Mouse (Mus musculus) adrenal gland, adult 18-20 months (tissue): ENCODE measurements around the gene Kcnd2. TPM values are rescaled to one million over a fixed set of nuclear protein-coding genes. Genes with fewer than 3 reads are reported as not detected.
A peak's percentile ranks its signal among the peaks of the same experiment; 100 is the strongest.

ENCODE experiments used
- DNase-seq, 2 experiments: peaks; one replicate each; pipeline ENCODE4 v3.0.0; 2021 to 2022; ENCODE audit warnings: low spot score in 2 of 2
- total RNA-seq, 2 experiments: library from RNA; stranded (reverse); gene quantifications; 1 replicate in 1 of 2; 2 replicates in 1 of 2; pipeline ENCODE4 v1.2.3; 2021

The Kcnd2 gene
- total RNA-seq, 2 experiments from 2014 or later: 2.9 to 3.8 TPM

DNA sequence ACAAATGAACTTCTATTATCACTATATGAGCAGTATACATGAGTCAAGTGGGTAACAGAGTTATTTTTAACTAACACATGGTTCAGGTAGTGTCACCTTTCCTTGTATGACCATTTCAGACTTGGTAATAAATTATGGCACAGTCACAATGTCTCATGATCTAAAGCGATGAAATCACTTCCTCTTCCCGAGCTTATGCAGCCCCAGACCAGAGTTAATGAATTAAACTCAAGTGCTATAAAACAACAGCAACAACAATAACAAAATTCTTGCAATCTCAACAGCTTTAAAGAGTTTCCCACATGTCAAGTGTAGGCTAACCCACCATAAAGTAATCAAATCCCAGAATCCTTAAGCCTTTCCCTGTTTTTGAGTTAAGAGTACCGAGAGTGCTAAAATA is 198.4 kb downstream of the Kcnd2 start:
- DNase-seq: no peak

- no peak for DNase-seq
These were observed 202.9 kb downstream of the Kcnd2 start for GRCm38 (mm10) chr6:21418246-21418645.

- DNase-seq: no peak
These were observed 209.0 kb downstream of the Kcnd2 start for GRCm38 (mm10) chr6:21424202-21424785.

DNA sequence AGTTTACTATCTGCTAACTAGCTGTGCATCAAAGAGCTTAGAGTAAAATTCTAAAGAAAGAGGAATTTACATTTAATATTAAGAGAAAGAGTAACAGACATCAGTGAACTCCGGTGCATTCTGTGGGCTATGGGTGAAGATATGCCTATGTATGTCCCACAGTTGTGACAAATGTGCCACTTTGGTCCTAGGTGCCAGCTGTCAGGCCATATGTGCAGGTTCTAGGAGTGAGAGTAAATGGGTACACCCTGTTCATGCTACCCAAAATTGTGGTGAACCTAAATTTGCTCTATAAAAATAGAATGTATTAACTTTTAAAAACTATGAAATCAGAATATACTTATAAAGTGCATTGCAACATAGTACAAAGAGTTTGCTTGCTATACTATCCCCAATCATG is 215.8 kb downstream of the Kcnd2 start:
- no peak for DNase-seq

DNA sequence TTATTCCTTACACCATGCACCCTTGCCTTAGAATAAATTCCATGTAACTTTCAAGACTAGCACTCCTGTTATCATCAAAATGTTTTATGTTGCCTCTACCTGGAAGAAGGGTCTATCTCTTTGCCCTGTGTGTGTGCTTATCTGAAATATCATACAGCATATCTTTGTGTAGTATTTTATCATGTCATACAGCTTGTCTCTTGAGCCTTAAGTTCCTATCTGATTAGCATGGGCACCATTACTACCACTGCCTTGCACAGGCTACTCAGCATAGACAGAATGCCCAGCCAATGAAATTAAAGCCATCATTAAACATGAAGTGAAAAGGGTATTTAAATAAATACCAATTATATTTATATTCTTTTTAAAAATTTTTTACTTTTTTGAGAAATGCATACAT is 249.4 kb downstream of the Kcnd2 start:
- no peak for DNase-seq

GRCm38 (mm10) chr6:21471891-21472544 is 256.7 kb downstream of the Kcnd2 start:
- no peak for DNase-seq

DNA sequence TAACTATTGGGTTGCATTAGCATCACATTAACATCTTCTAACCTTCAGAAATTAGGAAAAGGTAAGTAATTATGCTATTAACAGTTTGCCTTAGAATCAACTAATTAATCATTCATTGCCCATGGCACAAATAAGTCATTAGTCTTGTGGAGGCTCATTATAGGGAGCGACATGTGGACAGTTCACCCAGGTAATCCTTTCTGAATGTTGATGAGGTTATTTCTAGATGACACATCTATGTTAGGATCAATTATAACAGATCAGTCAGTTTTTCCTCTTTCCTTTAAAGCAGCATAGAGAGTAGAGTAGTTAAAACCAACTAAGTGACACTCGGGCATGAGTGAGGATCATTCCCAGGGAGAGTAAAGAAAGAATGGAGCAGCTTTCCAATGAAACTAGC is 267.4 kb downstream of the Kcnd2 start:
- no peak for DNase-seq

DNA sequence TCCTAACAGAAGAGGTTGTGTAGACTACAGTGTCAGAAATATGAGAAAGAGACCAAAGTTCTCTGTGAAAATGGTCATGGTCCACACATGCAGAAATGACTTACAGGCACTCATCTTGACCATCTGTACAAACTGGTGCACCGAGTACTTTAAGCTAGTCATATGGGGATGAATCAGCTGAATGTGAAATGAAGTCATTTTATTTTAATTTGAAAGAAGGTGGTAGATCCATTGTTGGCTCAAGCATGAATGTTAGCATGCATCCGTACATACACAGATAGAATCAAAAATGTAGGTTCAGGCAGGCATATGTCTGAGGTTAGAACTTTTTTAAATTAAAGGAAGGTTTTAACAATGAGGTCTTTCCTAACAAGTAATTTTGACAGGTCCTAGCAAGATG is 273.2 kb downstream of the Kcnd2 start:
- no peak for DNase-seq

GRCm38 (mm10) chr6:21502921-21503320 is 287.6 kb downstream of the Kcnd2 start:
- no peak for DNase-seq

- no peak for DNase-seq
These were observed 295.4 kb downstream of the Kcnd2 start for GRCm38 (mm10) chr6:21510621-21511239.

DNA sequence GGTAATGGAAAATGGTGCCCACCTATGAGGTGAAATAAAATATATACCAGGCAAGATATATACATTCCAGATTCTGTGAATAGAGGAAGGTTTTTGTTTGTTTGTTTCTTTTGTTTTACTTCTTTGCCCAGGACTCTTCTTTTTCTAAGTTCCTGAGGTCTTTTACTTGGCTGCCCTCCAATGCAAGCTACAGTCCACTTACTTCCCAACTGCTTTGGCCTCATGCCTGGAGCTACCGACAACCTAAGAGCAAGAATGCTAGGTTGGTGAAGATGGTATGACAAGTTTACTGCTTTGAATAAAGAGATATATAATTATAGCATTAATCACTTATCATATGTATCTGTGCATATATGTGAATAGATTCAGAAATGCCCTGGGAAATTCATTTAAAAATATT is 305.0 kb downstream of the Kcnd2 start:
- DNase-seq: no peak

DNA sequence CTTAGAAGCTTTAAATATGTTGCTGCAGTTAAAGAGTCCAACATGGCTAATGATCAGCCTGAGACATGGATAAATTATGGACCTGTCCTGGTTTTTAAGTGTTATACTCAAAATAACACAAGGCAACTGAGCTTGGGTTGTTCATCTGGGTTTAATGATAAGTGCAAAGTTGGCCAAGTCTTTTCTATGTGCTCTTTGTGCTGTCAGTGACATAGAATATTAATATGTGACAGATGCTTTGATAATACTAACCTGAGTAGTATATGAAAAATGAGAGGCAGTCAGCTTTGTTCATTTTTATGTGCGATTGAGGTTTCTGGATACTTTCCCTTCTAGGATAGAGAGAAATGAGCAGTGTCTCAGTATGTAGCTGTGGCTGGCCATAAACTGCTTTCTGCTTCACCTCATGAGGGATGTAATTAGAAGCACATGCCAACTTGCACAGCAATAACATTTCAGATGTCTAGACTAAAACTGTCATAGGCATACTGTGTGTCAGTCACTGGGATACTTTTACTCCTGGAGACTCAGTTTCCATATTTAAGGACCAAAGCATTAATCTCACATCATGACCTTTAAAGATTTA is 312.3 kb downstream of the Kcnd2 start:
- no peak for DNase-seq

GRCm38 (mm10) chr6:21534009-21534408 is 318.7 kb downstream of the Kcnd2 start:
- DNase-seq: no peak

DNA sequence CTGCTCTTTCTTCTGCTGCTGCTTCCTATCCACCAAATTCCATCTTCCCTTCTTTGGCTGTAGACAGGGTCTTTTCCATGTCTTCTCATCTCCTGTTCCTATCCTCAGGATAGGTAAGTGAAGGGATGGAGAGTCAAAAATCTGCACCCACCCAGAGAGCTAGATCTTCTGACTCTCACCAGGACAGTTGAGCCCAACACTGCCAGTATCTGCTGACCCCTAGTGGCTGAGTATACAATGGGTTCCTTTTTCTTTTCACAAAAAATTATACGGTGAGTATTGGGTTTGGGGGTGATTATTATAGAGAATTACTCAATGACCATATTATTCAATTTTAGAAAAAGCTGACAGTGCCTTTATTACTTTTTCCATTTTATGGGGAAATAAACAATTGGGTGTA is 319.5 kb downstream of the Kcnd2 start:
- DNase-seq: peak in 1 of 2 experiments; percentile 17

DNA sequence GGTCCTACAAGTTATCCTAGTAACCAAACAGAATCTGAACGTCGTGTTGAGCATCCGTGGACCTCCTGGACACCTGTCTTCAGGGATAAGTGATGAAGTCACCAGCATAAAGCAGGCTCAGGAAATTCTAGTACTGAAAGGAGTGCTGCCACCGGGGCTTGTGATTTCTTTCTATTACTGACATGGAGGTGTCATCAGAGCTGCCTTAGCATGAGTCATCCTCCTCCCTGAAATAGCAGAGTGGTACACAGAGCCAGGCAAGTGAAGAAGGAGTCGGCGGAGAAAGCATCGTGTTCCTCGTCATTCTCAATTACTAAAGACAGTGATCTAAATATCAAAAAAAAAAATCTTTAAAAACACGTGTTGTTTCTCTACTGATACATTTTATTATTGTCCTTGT is 336.2 kb downstream of the Kcnd2 start:
- no peak for DNase-seq

GRCm38 (mm10) chr6:21570964-21571363 is 355.7 kb downstream of the Kcnd2 start:
- no peak for DNase-seq

DNA sequence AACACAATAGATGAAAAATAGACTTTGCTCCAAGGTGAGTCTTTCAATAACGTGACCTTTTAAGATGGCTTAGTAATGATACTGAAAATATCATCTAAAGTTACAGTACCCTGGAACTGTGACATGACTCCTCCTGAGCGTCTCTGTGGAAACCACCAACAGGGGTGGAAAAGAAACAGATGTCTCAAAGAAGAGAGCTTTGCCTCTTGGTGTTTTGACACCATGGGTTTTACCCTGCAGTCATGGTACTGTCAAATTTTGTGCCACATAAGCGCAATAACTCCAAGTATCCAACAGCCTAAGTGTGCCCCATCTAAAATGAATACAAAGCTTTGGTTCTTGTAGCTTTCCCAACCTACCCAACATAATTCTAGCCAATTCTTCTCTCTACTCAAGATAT is 374.9 kb downstream of the Kcnd2 start:
- no peak for DNase-seq

DNA sequence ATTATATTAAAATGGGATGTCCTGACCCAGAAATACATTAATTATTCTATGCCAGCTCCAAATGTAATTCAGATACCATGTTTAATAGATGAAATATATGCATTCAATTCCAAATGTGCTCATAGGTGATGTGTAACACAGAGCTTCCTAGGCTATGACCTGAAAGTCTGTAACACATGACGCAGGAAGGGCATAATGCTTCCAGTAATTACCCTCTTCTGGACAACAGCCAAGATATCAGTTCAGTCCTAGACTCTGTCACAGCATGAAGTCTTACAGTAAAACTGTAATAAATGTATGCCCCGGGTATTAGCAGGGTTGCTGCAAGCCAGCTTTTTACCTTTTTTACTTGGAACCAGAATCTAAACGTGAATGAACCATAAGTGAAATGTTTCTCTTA is 382.1 kb downstream of the Kcnd2 start:
- DNase-seq: no peak

GRCm38 (mm10) chr6:21609381-21610059 is 394.2 kb downstream of the Kcnd2 start:
- no peak for DNase-seq

DNA sequence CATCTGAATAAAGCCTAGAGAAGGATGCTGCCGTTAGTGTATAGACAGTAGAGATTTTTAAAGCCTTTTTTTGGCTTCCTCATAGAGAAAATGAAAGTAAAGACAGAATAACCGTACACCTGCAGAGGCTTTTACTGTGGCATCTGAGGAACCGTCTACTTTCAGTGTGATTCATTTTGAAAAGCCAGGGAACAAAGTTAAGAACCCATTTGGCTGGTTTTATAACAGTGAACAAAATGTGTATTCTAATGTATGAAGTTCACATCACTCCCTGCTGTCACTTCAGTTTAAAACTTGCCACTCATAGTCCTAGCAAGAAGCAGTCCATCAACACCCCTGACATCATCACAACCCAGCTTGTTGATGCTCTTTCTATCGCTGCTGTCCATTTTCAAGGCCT is 414.7 kb downstream of the Kcnd2 start:
- DNase-seq: no peak

DNA sequence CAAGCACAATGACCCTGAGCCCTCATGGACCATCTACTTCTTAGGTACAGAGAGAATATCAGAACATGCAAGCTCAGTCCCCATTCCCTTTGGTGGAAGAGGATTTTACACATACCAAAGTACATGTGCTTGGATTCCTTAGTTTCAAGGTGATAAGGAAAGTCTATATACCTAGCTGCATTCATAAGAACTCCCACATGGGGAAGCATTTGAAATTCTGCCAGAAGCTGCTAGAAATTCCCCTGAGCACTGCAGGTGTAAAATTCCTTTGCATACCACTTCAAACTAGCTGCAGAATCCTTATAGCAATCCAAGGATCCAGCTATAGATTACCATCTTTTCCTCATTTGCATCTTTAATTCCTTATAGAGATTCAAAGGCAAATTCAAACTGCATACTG is 440.4 kb downstream of the Kcnd2 start:
- DNase-seq: no peak

GRCm38 (mm10) chr6:21664135-21664534 is 448.8 kb downstream of the Kcnd2 start:
- no peak for DNase-seq
